Mouse (Mus musculus) large intestine, adult 2 months (tissue): ENCODE results near the gene Sox6. TPM values are rescaled to one million over a fixed set of nuclear protein-coding genes. Genes with fewer than 3 reads are reported as not detected.

Source experiments
- DNase-seq: peaks from one replicate; pipeline ENCODE4 v3.0.0-alpha.2; 2012; ENCODE audit warnings: low read depth, low spot score
- WGBS: fragments of 180-500 bp; shearing (Covaris S2); methylation state at CpG from one replicate; pipeline ENCODE4 v1.1.7; 2018; 5-methylcytosine and 5-hydroxymethylcytosine counted together
- polyA plus RNA-seq: library from polyadenylated mRNA; depleted of rRNA; stranded (reverse); fragments of >200 nt; gene quantifications from 2 replicates; pipeline ENCODE4 v1.2.3, GENCODE M21; 2012

The Sox6 gene
- polyA plus RNA-seq, 1 experiment = 7.5 TPM

DNA sequence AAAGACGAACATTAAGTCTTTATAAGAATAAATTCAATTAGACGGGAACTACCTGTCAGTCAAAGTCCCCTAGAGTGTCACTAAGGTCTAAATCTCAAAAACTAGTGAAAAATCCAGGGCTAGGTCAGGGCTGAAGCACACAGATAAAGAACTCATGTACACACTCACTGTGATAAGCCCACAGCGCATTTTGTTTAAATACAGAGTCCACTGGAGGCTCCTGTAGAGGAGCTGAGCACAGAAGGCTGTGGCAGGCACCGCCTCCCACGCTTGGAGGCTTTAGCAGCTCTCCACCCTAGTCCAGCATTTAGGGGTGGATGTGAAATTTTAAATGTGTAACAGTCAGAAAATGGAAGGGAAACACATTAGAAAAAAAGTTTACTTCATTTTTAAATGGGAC, 262.3 kb downstream of the Sox6 start:
- 81% methylated on average over 5 of the region's 5 CpGs for WGBS

GRCm38 (mm10) chr7:115766316-115766715, 272.3 kb downstream of the Sox6 start:
- no peak for DNase-seq
- WGBS = 81% methylated on average over 8 of the region's 8 CpGs

More for the DNA sequence above, 262.3 kb downstream of the Sox6 start:
- no peak for DNase-seq

DNA sequence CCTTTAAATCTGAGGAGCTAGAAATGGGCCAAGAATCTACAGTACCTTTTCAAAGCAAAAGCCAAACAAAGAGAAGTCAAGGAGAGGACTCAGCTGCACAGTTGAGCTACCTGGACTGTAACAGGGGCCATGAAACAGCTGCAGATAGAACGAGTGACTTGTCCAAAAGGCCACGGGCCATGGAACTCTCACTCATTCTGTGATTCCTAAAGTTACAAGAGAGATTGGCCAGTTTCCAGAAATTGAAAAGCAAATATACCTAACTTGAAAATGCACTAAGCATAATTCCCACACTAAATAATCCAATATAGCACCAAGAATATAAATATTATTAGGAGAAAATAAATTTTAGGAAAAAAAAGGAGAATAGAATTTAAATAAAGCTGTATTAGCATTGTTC, 274.7 kb downstream of the Sox6 start:
- no peak for DNase-seq
- 40% methylated on average over 2 of the region's 2 CpGs for WGBS

- DNase-seq = no peak
- 14% methylated on average over 1 of the region's 1 CpGs for WGBS
Observed at GRCm38 (mm10) chr7:115758172-115758571, 280.4 kb downstream of the Sox6 start.

DNA sequence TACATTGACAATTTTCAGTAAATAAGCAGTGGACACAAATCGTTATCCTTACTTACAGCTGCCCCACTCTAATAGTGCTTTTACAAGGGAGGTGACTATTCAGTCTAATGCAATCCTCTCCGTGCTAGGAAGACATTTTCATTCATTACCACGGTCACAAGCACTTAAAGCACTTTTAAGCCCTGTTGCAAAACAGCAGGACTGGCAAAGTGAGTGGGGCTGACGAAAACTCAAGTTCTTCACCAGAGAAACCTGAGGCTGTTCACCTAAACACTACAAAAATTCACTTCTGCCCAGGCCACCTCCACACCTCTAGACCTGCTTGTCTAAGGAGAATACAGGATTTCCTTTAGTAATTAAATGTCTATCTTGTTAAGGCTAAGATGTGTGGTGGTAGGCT, 283.3 kb downstream of the Sox6 start:
- 64% methylated on average over 4 of the region's 4 CpGs for WGBS
- DNase-seq = no peak

DNA sequence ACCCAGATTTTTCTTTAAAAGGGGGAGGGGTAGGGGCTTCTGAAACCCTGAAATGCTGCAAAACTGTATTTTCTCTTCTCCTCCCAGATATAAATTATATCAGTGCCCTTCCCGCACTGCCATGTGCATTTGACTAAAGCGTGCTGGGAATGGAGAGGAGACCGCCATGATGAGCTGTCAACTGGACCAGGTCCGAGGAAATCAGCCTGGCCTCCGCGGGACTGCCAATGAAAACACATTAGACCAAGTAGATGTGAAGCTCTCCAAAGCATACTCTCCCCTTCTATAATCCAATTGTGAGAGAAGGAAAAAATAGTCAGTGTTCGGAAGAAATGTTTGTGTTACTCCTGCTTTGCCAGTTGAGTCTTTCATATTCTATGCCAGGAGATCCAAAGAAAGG, 284.4 kb downstream of the Sox6 start:
- no peak for DNase-seq
- 92% methylated on average over 7 of the region's 7 CpGs for WGBS

DNA sequence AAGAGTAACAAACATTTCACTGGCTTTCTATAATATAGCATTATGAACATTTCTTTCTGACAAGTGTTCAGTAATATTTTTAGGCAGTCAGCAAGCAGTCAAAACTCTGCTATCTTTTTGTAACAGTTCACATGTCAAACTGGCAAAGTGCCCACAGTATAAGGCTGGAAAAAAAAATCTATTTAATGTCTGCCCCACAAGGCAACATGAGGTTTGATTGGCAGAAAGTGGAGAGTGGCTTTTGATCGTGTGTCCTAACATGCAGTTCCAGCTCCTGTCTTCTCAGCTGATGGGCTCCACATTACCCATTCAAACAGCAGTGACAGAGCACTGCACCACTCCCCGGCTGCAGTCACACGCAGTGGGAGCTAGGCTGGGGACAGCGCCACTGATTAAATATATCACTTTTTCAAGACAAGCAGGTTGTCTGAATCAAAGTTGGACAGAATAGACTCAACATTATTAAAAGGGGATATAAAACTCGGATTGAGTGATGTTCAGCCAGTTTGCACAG, 286.4 kb downstream of the Sox6 start:
- DNase-seq = no peak
- WGBS = 32% methylated on average over 5 of the region's 5 CpGs

DNA sequence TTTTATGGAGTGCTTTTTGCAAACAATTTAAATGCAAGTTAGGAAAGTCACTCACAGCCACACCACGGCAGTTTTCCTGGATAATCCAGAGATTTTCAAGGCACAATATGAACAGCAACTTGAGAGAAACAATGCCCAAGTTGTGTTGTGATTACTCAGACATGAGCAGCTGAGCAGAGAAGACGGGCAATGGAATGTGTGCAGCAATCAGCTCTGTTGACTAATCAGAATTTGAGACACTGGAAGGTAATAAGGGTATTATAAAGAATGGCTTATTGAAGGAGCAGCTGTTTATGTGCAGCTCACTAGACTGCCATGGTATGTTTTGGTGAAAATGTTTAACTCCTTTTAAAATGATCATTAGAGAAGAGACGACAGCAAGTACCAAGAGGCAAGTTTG, 287.5 kb downstream of the Sox6 start:
- WGBS = 40% methylated on average over 3 of the region's 3 CpGs
- DNase-seq = no peak

DNA sequence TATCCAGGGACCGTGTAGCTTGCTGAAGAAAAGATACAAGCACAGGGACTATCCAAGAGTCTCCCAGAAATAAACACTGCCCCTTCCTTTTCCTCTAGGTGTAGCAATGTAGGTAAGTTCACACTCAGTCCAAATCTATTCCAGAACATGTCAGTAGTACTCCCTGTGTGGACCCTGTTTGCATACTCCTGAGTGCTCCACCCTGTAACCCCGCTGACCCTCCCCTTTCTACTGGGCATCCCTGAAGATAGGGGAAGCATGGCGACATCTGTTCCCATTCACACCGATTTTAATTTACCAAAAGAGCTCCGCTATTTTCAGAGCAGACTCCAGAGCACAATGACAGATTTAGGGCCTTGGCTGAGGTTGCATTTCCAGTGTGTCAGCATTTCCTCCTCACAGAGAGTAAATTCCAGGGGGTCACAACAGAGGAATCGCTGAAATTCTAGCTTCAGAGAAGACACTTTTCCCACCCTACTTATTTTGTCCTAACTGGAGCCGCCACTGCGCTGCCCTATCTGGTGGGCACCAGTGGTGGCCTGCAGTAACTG, 288.2 kb downstream of the Sox6 start:
- 62% methylated on average over 8 of the region's 8 CpGs for WGBS
- DNase-seq = no peak

DNA sequence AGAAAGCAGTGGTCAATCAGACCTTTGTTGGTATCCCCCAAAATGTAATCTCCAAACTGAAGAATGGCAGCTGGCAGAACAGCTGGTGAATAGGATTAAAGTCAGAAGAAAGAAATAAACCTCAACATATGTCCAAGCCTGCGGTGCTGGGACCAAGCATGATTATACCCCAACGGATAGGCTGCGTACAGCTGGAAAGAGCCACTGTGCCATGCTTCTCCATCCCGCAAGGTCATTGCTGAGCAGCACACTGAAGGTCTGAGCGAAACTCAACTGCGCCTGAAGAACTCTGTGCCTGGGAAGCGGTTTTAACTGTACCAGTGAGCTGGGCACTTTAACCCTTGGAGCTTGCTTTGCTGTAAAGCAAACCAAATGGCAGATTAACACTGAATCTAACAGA, 291.1 kb downstream of the Sox6 start:
- WGBS = 86% methylated on average over 7 of the region's 7 CpGs

DNA sequence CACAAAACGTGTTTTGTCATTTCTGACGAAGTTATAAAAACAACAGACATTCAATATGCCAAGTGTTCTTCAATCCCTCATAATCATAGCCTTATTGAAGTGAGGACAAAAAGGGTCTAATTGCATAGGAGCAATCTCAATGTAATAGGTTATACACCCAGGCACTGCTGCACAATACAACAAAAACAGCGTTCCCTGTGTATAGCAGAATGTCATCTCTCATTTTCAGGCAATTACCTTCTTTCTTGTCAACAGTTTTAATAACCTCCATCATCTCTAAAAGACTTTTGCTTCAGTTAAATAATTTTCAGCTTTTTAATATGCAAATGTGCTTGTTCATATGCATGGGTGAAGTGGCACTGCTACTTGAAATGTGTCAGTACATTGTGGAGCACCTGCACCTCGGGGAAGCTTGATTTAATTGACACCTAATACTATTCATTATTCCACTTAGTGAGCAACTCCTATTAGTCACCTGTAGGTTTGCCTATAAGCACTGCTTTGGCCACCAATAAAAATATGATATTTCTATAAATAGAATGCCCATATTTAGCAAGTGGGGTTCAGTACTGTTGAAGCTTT, 292.8 kb downstream of the Sox6 start:
- no peak for DNase-seq
- WGBS = 78% methylated on average over 4 of the region's 4 CpGs

More for the DNA sequence above, 291.1 kb downstream of the Sox6 start:
- DNase-seq = no peak

DNA sequence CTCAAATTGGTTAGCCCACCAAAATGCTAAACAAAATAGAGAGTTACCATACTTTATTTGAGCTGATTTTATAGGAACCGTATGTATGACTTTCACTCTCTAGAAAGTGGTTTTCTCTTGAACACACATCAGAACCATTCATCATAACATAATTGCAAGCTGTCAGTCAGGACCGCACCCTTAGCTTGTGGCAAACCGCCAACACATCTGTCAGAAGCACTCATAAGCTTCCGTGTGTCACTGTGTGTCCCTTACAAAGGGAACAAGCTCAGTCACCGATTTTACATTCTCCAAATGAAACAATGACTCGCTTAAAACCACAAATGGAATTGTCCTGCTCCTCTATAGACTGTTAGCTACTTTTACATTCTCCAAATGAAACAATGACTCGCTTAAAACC, 304.5 kb downstream of the Sox6 start:
- peak; percentile 75 for DNase-seq
- 26% methylated on average over 7 of the region's 7 CpGs for WGBS

DNA sequence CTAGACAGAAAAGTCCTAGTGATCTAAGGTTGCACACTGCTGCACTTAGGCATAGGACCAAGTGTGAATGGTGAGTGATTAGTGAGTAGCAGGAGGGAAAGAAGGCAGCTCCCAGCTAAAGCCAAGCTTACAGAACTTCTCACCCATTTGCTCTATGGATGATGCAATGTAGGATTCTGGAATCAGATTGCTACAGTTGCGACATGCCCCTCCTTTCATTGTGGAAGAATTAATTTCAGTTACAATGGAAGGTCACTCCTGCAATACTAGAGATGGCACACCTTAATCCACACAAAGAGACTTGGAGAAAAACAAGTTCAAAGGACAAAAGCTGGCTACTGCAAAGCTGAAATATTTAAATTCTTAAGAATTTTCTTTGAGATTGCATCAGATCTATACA, 305.8 kb downstream of the Sox6 start:
- no peak for DNase-seq
- 78% methylated on average over 1 of the region's 1 CpGs for WGBS

DNA sequence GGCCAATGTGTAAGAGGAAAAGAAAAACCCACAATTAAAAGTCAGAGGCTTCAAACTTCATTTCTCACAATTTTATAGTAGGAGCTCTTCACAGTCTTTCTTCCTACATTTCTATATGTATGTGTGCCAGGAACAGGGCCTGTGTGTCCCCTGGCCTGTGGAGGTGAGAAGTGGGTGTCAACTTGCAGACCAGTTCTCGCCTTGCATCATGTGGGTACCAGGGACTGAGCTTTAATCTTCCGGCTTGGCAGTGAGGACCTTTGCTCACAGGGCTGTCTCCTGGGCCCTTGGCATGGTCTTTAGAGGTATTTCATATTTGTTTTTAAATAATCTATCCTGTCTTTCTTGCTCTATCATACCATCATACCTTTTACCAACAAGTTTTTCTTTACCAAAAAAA, 311.8 kb downstream of the Sox6 start:
- no peak for DNase-seq

GRCm38 (mm10) chr7:115724404-115724803, 314.2 kb downstream of the Sox6 start:
- 81% methylated on average over 2 of the region's 2 CpGs for WGBS
- DNase-seq = no peak

More for the DNA sequence above, 311.8 kb downstream of the Sox6 start:
- 87% methylated on average over 2 of the region's 2 CpGs for WGBS

GRCm38 (mm10) chr7:115721624-115722540, 316.7 kb downstream of the Sox6 start:
- 38% methylated on average over 7 of the region's 7 CpGs for WGBS
- no peak for DNase-seq

DNA sequence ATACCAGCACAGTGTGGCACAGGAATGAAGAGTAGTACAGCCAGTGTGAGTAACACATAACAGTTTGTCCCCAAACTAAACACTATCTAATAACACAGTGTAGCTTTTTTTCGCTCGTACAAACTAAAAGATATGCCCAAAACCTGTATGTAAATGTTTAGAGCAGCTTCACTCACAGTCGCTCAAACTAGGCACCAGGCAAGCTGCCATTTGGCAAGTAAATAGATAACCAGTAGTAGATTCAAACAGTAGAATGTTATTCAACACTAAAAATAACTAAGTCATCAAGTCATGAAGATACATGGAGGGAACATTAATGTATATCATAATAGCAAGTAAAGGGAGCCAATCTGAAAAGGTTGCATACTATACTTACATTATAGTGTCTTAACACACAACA, 318.8 kb downstream of the Sox6 start:
- DNase-seq = no peak

GRCm38 (mm10) chr7:115706141-115706540, 332.5 kb downstream of the Sox6 start:
- no peak for DNase-seq
- 45% methylated on average over 2 of the region's 2 CpGs for WGBS

More for the DNA sequence above, 318.8 kb downstream of the Sox6 start:
- WGBS = 79% methylated on average over 3 of the region's 3 CpGs

DNA sequence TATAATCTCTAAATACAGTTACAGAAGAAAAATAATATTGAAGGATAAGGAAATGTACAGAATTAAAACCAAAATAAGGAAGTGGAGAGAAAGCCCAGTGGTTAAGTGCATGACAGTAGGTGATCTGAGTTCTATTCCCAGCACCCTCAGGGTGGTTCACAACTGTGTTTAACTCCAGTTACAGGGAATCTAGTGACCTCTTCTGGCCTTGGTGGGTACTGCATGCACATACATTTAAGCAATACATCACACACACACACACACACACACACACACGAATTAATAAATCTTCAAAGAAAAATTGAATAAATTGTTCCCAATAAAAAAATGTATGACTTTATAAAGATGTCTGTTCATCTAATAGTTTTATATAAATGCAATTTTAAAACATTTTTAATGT, 340.5 kb downstream of the Sox6 start:
- DNase-seq = no peak
- 91% methylated on average over 1 of the region's 1 CpGs for WGBS

GRCm38 (mm10) chr7:115693206-115693605, 345.4 kb downstream of the Sox6 start:
- WGBS = 63% methylated on average over 8 of the region's 8 CpGs
- DNase-seq = no peak

DNA sequence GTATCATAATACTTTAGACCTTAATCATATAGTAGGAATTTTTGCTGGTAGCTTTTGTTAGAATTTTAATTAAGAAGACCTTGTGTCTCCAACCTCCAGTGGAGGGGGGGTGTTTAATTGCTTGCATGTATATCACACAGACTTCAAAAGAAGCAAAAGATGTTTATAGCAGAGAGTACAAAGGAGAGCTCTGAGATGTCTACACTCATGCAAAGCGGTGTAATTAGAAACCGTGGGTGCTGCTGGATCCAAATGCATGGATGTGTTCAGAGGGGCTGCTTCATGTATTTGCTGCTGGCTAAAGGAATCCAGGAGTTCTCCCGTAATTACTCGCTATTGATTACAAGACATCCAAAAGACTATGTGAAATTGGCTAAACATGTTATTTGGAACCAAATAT, 347.5 kb downstream of the Sox6 start:
- DNase-seq = no peak
- 88% methylated on average over 4 of the region's 4 CpGs for WGBS
